Mouse (Mus musculus): Measurements from ENCODE around the gene Znfx1. TPM values are rescaled to one million over a fixed set of nuclear protein-coding genes. Genes with fewer than 3 reads are reported as not detected.

The Znfx1 gene
- polyA plus RNA-seq, 1 experiment from 2014 or later, result 7.6 TPM

GRCm38 (mm10) chr2:167076759-167077158 lies 13.9 kb upstream of the Znfx1 start:
- no peak overlapping the region for H3K4me2 ChIP-seq (ENCODE audit: low read depth, low read length)
- H3K27me3 ChIP-seq (ENCODE audit: control insufficient read depth, insufficient read depth, low read length), result no peaks in the 10 kb centered on the region
- 76% methylated on average over 2 of the region's 2 CpGs for WGBS
- H3K27ac ChIP-seq (ENCODE audit: low read length), result no peak overlapping the region
- H3K4me1 ChIP-seq (ENCODE audit: control insufficient read depth, insufficient read depth, low read length), result peaks cover 22% of the 10 kb centered on the region
- H3K9me3 ChIP-seq (replicated peaks; ENCODE audit: control insufficient read depth, low read length), result no peaks in the 10 kb centered on the region
- H3K9ac ChIP-seq (ENCODE audit: low read length), result no peak overlapping the region
- ATAC-seq (replicated peaks; ENCODE audit: extremely low read depth, insufficient read depth, low FRiP score), result no peak
- no peaks in the 10 kb centered on the region for H3K36me3 ChIP-seq (ENCODE audit: control insufficient read depth, insufficient read depth)
- H3K4me3 ChIP-seq (ENCODE audit: low read length), result no peak overlapping the region

- WGBS, result 85% methylated on average over 4 of the region's 4 CpGs
- ATAC-seq (replicated peaks; ENCODE audit: extremely low read depth, insufficient read depth, low FRiP score), result no peak
These were observed 13.5 kb upstream of the Znfx1 start for GRCm38 (mm10) chr2:167076352-167076751.

GRCm38 (mm10) chr2:167074587-167074986 lies 11.8 kb upstream of the Znfx1 start:
- Histone ChIP-seq H3K27me3 (ENCODE audit: control insufficient read depth, insufficient read depth, low read length) (no peaks in the 10 kb centered on the region), H3K9ac (ENCODE audit: low read length) (no peak overlapping the region), H3K4me1 (ENCODE audit: control insufficient read depth, insufficient read depth, low read length) (peaks cover 13% of the 10 kb centered on the region), H3K9me3 (replicated peaks; ENCODE audit: control insufficient read depth, low read length) (no peaks in the 10 kb centered on the region), H3K36me3 (ENCODE audit: control insufficient read depth, insufficient read depth) (no peaks in the 10 kb centered on the region), H3K4me3 (ENCODE audit: low read length) (no peak overlapping the region), H3K4me2 (ENCODE audit: low read depth, low read length) (no peak overlapping the region), H3K27ac (ENCODE audit: low read length) (no peak overlapping the region)
- WGBS, result 86% methylated on average over 5 of the region's 5 CpGs
- ATAC-seq (replicated peaks; ENCODE audit: extremely low read depth, insufficient read depth, low FRiP score), result no peak

More at GRCm38 (mm10) chr2:167076352-167076751, 13.5 kb upstream of the Znfx1 start:
- Histone ChIP-seq H3K36me3 (ENCODE audit: control insufficient read depth, insufficient read depth) (no peaks in the 10 kb centered on the region), H3K27me3 (ENCODE audit: control insufficient read depth, insufficient read depth, low read length) (no peaks in the 10 kb centered on the region), H3K4me1 (ENCODE audit: control insufficient read depth, insufficient read depth, low read length) (peaks cover 18% of the 10 kb centered on the region), H3K9me3 (replicated peaks; ENCODE audit: control insufficient read depth, low read length) (no peaks in the 10 kb centered on the region), H3K27ac (ENCODE audit: low read length) (no peak overlapping the region), H3K9ac (ENCODE audit: low read length) (no peak overlapping the region), H3K4me2 (ENCODE audit: low read depth, low read length) (no peak overlapping the region), H3K4me3 (ENCODE audit: low read length) (no peak overlapping the region)

DNA sequence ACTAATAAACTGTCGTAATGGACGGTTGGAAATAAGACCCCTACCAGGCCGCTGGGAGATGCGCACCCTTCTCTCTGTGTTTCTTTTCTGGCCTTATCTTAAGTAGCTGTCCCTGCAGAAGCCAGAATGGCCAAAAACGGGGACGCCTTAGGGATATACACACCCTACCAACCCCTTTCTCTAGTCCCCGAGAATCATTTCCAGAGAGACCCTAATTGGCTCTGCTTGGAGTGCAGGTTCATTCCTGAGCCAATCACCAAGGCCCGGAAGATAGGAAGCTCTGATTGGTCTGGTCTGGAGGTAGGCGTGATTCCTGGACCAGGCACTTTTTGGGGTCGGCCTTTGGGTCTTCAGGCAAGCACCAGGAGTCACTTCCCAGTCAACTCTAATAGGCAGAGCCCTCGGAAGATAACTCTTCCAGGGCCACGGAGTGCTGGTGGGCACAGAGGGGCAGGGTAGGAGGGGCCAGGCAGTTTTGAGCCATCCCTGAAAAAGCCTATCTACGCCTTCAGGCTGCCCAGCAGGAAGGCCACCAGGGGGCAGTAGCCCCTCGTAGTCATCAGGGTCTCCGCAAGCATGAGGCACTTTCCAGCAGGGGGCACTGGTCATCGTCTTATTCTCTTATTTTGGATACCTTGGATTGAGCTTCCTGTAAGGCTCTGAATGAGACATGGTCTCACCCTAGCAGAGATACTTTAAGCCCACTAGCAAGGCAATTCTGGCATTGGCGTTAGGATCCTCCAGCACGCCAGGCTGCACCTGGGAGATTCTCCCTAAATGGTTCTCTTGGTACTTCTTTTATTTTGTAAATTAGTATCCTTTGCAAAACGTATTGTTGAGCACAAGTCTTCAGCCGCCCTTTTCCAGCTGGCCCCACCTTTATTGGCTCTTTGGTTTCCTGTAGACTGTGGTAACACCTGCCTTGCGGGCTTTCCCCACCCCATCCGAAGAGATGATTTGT lies 9.1 kb upstream of the Znfx1 start:
- 0 out of 2 replicates have a peak, but pooled peaks cover 5% of the 10 kb centered on the region for H3K4me1 ChIP-seq (ENCODE audit: control insufficient read depth, insufficient read depth, low read length)
- ATAC-seq (replicated peaks; ENCODE audit: extremely low read depth, insufficient read depth, low FRiP score), result peak; percentile 90
- H3K9me3 ChIP-seq (replicated peaks; ENCODE audit: control insufficient read depth, low read length), result no peaks in the 10 kb centered on the region
- WGBS, result 8% methylated on average over 22 of the region's 22 CpGs
- peak overlapping the region; percentile 53 for H3K4me3 ChIP-seq (ENCODE audit: low read length)
- H3K27ac ChIP-seq (ENCODE audit: low read length), result no peak overlapping the region
- no peaks in the 10 kb centered on the region for H3K36me3 ChIP-seq (ENCODE audit: control insufficient read depth, insufficient read depth)
- H3K4me2 ChIP-seq (ENCODE audit: low read depth, low read length), result peak overlapping the region; percentile 72
- peak overlapping the region; percentile 64 for H3K9ac ChIP-seq (ENCODE audit: low read length)
- H3K27me3 ChIP-seq (ENCODE audit: control insufficient read depth, insufficient read depth, low read length), result no peaks in the 10 kb centered on the region

DNA sequence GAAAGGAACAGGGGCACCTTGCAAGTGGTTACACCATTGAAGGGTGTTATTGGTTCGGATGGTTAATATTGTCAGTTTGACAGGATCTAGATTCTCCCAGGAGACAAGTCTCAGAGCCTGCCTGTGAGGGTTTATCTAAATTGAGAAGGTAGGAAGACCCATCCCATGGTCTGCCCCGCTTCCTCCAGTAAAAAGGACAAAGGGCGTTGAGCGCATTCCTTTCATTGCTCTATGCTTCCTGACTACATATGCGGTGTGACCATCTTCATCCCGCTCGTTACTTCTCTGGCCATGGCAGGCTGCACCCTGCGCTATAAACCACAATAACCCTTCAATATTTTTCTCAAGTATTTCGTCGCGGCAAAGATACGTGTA lies 8.4 kb upstream of the Znfx1 start:
- H3K36me3 ChIP-seq (ENCODE audit: control insufficient read depth, insufficient read depth), result peaks cover 3% of the 10 kb centered on the region; the same call in 1 of the 2 replicates
- H3K4me3 ChIP-seq (ENCODE audit: low read length), result peak overlapping the region; percentile 53
- H3K9ac ChIP-seq (ENCODE audit: low read length), result peak overlapping the region; percentile 63
- H3K27me3 ChIP-seq (ENCODE audit: control insufficient read depth, insufficient read depth, low read length), result no peaks in the 10 kb centered on the region
- no peak for ATAC-seq (replicated peaks; ENCODE audit: extremely low read depth, insufficient read depth, low FRiP score)
- 18% methylated on average over 12 of the region's 12 CpGs for WGBS
- no peak overlapping the region for H3K27ac ChIP-seq (ENCODE audit: low read length)
- peak overlapping the region; percentile 72 for H3K4me2 ChIP-seq (ENCODE audit: low read depth, low read length)
- H3K9me3 ChIP-seq (replicated peaks; ENCODE audit: control insufficient read depth, low read length), result no peaks in the 10 kb centered on the region
- 0 out of 2 replicates have a peak, but pooled peaks cover 5% of the 10 kb centered on the region for H3K4me1 ChIP-seq (ENCODE audit: control insufficient read depth, insufficient read depth, low read length)

- no peak for ATAC-seq (replicated peaks; ENCODE audit: extremely low read depth, insufficient read depth, low FRiP score)
- H3K4me1 ChIP-seq (ENCODE audit: control insufficient read depth, insufficient read depth, low read length), result peaks cover 8% of the 10 kb centered on the region; the same call in 1 of the 2 replicates
- H3K9ac ChIP-seq (ENCODE audit: low read length), result no peak overlapping the region
- 41% methylated on average over 6 of the region's 6 CpGs for WGBS
- H3K27ac ChIP-seq (ENCODE audit: low read length), result no peak overlapping the region
- H3K4me2 ChIP-seq (ENCODE audit: low read depth, low read length), result no peak overlapping the region
- no peaks in the 10 kb centered on the region for H3K9me3 ChIP-seq (replicated peaks; ENCODE audit: control insufficient read depth, low read length)
- H3K27me3 ChIP-seq (ENCODE audit: control insufficient read depth, insufficient read depth, low read length), result no peaks in the 10 kb centered on the region
- no peak overlapping the region for H3K4me3 ChIP-seq (ENCODE audit: low read length)
- peaks cover 12% of the 10 kb centered on the region for H3K36me3 ChIP-seq (ENCODE audit: control insufficient read depth, insufficient read depth)
These were observed 7.5 kb upstream of the Znfx1 start for GRCm38 (mm10) chr2:167070341-167070740.

DNA sequence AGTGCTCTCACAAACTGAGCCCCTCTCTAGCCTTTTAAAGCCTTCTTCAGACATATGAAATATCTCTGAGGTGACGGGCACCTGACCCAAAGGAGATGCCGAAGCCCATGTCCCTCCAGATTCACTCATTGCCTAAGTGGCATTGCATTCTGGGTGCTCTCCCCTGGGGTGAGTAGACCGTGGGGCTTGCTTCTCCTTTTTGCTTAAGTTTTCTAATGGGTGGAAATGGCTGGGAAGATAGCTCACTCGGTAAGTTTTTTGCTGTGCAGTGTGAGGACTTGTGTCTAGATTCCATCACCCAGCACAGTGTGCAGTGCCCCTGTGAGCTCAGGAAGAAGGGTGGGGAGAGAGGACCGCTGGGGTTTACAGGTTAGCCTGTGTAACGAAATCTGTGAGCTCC lies 4.8 kb upstream of the Znfx1 start:
- Histone ChIP-seq H3K27ac (ENCODE audit: low read length) (no peak overlapping the region), H3K4me1 (ENCODE audit: control insufficient read depth, insufficient read depth, low read length) (peaks cover 17% of the 10 kb centered on the region), H3K9me3 (replicated peaks; ENCODE audit: control insufficient read depth, low read length) (no peaks in the 10 kb centered on the region), H3K27me3 (ENCODE audit: control insufficient read depth, insufficient read depth, low read length) (no peaks in the 10 kb centered on the region), H3K4me3 (ENCODE audit: low read length) (no peak overlapping the region), H3K9ac (ENCODE audit: low read length) (no peak overlapping the region), H3K36me3 (ENCODE audit: control insufficient read depth, insufficient read depth) (peaks cover 19% of the 10 kb centered on the region), H3K4me2 (ENCODE audit: low read depth, low read length) (no peak overlapping the region)
- 44% methylated on average over 6 of the region's 6 CpGs for WGBS
- no peak for ATAC-seq (replicated peaks; ENCODE audit: extremely low read depth, insufficient read depth, low FRiP score)

DNA sequence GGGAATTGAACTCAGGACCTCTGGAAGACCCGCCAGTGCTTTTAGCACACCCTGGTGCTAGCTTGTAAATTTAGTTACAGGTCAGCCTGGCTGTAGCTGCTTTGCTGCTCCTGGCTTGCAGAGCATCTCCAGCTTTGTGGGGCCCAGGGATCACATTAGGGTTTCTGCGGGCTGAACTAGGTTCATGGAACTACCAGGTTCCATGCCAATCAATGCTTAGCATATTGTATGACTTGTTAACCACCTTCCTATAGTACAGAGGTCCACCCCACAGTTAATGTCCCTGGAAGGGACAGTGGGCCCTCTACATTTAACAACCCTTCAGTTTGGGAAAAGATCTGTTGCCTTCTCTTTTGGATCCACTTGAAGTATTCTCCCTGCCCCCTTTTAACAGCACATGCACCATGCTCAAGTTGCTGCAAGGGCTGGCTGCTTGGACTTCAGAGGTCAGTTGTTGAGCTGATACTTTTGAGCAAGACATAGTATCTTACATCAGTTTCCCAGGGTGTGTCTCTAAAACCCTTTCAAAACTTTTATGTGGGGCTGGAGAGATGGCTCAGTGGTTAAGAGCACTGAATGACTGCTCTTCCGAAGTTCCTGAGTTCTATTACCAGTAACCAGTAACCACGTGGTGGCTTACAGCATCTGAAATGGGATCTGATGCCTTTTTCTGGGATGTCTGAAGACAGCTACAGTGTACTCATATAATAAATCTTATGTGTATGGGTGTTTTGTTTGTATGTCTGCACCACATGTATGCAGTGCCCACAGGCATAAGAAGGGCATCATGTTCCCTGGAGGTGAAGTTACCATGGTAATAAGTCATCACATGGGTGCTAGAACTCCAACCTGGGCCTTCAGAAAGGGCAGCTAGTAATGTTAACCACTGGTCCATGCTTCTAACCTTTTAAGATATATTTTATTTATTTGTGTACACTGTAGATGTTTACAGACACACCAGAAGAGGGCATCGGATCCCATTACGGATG lies 4.0 kb upstream of the Znfx1 start:
- H3K27me3 ChIP-seq (ENCODE audit: control insufficient read depth, insufficient read depth, low read length), result no peaks in the 10 kb centered on the region
- peaks cover 15% of the 10 kb centered on the region for H3K4me1 ChIP-seq (ENCODE audit: control insufficient read depth, insufficient read depth, low read length)
- WGBS, result 32% methylated on average over 6 of the region's 6 CpGs
- H3K27ac ChIP-seq (ENCODE audit: low read length), result no peak overlapping the region
- H3K9ac ChIP-seq (ENCODE audit: low read length), result no peak overlapping the region
- ATAC-seq (replicated peaks; ENCODE audit: extremely low read depth, insufficient read depth, low FRiP score), result no peak
- H3K4me3 ChIP-seq (ENCODE audit: low read length), result no peak overlapping the region
- no peaks in the 10 kb centered on the region for H3K9me3 ChIP-seq (replicated peaks; ENCODE audit: control insufficient read depth, low read length)
- H3K36me3 ChIP-seq (ENCODE audit: control insufficient read depth, insufficient read depth), result peaks cover 19% of the 10 kb centered on the region
- H3K4me2 ChIP-seq (ENCODE audit: low read depth, low read length), result no peak overlapping the region
